Mouse (Mus musculus): ENCODE measurements around the gene Etnk2.

GRCm38 (mm10) chr1:133424547-133425140, 61.3 kb downstream of the Etnk2 start:
- TF ChIP-seq CTCF (IDR thresholded peaks at IDR 0.05; ENCODE audit: borderline replicate concordance, insufficient read depth, low read length) (no peak), POLR2A (IDR thresholded peaks at IDR 0.05; ENCODE audit: low read depth, low read length) (no peak)
